Mouse (Mus musculus) 3T3-L1 (cell line): Measurements from ENCODE around the gene Gm7145.
"Not testable (repeated sequence)": the region's sequence is repeated elsewhere in the genome, so short reads cannot be mapped to it uniquely, and the experiment has no call there.

ENCODE experiments used
- DNase-seq: peaks from one replicate; pipeline ENCODE4 v3.0.0-alpha.2; 2015; ENCODE audit warnings: low read depth, low spot score

The Gm7145 gene

GRCm38 (mm10) chr1:117965639-117966038, at the start of gene Gm7145:
Gene Gm7145 (plus strand): TSS chr1:117965939.
- no peak for DNase-seq

DNA sequence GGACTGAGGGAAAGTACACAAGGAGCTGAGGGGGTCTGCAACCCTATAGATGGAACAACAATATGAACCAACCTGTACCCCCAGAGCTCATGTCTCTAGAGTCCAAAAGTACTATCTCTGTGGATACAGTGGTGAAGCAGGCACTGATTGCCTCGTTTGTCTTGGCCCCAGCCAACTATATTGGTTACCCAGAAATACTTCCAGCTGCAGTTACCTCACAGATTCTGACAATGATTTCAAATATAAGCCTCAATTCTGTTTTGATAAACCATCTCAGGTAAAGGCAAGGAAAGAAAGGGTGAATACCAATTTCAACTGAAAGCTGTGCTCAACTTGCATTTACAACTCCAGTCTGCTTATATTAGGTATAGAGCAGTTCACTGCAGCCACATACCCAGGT, 38.0 kb upstream of the Gm7145 start, which contains the start of gene Gm28168:
Gene Gm28168 (plus strand): TSS at position 301 of the 400 bp plus-strand sequence.
- DNase-seq: not testable (repeated sequence)

DNA sequence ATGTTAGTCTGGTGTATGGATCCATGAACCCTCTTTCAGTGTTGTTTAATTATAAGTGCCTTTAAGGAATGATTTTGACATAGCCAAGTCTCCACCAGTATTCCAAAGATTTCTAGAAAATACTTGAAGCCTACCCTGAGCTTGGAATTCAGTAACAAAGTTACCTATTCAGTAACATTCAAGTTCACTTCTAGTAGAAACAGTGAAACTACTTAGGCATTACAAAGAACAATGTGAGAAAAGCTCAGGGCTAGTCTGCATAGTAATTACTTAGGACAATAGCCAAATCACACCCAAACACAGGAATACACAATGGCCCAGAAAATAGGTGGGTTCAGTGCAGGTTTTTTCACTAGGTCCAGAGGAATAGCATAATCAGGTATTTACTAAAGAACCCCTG, 38.1 kb downstream of the Gm7145 start:
- DNase-seq: not testable (repeated sequence)

- DNase-seq: peak; percentile 6
Observed at GRCm38 (mm10) chr1:118012736-118013135, 47.0 kb downstream of the Gm7145 start.
